Mouse (Mus musculus): Measurements from ENCODE around the gene Ptprn2. TPM values are rescaled to one million over a fixed set of nuclear protein-coding genes. Genes with fewer than 3 reads are reported as not detected.

The Ptprn2 gene
- total RNA-seq, 2 experiments from 2014 or later: not detected

DNA sequence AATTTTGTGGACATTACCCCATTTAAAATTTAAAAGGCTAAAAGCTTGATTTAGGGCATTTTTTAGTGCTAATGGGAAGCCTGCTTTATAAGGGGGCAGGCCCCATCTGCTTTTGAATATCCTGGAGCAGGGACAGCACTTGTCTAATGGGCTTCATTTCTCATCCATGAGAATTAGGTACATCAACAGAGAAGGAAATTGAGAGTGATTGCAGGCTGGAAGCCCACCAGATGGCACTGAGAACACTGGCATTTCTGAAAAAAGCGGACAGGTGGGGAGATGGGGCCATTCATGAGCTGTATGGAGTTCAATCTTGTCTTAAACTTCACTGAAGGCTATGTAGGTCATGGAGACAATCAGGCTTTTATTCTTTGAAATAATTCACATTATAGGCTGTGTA, 267.3 kb downstream of the Ptprn2 start:
- intact Hi-C loops (cut with DNase I; ENCODE audit: low total_unique reads): no loop called here
- no peak for DNase-seq

DNA sequence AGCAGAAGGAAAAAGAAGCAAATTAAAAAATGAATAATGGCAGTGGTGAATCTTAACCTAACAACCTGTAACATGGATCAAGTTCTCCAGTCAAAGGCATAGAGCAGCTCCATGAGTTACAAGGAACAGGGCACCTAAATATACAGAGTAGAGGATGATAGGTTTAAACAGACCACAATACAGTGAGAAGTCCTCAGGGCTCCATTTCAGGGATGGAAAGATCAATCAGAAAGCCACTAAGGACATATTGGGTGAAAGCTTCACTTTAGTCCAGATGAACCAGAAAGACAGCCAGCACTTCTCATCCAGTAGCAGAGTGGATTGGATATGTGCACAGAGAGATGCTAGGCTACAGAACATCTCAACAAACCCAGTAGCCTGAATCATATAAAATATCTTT, 278.4 kb downstream of the Ptprn2 start:
- intact Hi-C loops (cut with DNase I; ENCODE audit: low total_unique reads): no loop called here

DNA sequence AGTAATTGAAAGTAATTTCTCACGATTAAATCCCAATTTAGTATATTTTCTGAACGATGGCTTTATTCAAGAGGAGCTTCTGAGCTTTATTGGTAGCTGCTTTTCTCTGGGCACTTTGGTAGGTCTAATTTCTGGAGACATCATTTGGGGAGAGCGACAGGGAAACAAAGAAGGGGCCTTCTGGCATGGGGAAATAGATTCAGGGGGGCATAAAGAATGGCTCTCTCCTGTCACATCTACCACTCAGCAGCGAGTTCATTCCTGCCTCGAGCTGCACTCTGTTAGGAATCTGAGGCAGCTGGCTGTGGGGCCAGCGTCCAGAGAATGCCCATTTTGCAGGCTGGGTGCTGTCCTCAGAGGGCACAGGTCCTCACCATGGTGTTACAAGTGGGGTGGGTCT, 285.4 kb downstream of the Ptprn2 start:
- DNase-seq: no peak
- intact Hi-C loops (cut with DNase I; ENCODE audit: low total_unique reads): no loop called here

More for the DNA sequence above, 278.4 kb downstream of the Ptprn2 start:
- no peak for DNase-seq

DNA sequence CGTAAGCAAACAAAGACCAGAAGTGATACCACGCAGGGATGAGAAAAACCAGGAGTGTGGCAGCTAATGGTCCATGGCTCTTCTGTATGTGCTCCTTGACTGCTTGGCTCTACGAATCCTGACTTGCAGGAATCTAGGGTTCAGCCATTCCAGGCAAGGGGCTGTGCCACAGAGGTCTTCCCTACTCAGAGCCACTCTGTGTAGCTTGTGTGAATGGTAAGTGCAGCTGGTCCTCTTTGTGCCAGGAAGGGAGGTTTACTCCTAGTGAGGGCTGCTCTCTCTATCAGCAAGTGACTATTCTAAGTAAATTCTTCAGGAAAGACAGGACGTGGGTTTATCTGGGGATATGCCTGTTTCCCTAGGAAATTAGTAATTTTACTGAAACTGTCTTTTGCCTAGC, 286.0 kb downstream of the Ptprn2 start:
- intact Hi-C loops (cut with DNase I; ENCODE audit: low total_unique reads): no loop called here

DNA sequence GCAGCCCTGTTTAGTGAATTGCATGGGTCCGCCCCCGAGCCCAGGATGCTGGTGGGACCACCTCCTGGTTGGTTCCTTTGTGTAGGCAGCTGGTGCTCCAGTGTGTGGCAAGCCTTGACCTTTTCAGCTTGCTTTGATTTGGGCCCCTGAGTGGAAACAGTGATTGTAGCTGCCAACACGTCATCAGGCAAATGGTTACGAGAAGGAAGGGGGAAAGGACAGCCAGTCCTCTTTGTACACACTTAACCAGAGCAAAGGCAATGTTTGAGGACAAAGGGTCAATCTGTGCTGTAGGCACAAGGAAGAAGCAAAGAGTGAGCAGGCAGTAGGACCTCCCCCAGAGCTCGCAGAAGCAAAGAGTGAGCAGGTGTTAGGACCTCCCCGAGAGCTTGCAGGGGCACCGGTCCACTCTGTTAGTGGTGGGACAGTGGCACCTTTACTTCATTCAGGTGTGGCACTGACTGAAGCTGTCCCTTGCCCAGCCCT, 286.6 kb downstream of the Ptprn2 start:
- DNase-seq: no peak
- intact Hi-C loops (cut with DNase I; ENCODE audit: low total_unique reads): no loop called here

More for the DNA sequence above, 286.0 kb downstream of the Ptprn2 start:
- DNase-seq: no peak

DNA sequence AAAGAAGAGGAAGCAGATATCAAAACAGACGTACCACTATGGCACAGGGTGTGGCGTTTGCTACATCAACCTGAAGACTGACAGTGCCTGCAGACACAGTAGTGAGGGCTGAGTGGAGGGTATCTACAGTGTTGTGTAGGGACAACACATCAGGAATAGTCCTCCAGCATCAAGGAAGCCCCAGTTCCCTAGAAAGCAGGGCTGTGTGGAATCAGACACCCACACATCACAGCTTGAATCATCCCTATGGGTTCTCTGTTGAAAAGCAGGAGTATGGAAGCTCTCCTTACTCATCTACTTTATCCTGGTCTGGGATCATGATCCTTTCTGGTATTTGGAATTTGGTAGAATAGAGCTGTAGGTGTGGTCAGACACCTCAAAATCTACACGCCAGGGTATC, 287.8 kb downstream of the Ptprn2 start:
- no peak for DNase-seq
- intact Hi-C loops (cut with DNase I; ENCODE audit: low total_unique reads): no loop called here

DNA sequence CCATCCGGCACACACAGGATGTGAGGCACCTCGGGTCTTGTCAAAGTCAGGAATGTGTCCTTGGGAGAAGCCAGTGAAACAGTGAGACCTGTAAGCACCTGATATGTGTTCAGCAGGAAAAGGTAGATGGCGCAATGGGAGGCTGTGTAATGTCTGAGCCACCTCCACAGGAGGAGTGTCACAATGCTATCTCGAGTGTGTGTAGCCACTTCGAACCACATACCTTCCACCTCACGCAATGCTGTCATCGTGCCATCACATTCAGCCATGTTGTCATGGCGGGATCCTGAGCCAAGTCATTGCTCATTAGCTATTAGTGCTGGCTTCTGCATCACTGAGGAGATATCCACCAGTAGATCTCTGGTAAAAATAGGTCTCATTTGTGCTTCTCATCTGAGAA, 290.9 kb downstream of the Ptprn2 start:
- intact Hi-C loops (cut with DNase I; ENCODE audit: low total_unique reads): no loop called here
- no peak for DNase-seq

DNA sequence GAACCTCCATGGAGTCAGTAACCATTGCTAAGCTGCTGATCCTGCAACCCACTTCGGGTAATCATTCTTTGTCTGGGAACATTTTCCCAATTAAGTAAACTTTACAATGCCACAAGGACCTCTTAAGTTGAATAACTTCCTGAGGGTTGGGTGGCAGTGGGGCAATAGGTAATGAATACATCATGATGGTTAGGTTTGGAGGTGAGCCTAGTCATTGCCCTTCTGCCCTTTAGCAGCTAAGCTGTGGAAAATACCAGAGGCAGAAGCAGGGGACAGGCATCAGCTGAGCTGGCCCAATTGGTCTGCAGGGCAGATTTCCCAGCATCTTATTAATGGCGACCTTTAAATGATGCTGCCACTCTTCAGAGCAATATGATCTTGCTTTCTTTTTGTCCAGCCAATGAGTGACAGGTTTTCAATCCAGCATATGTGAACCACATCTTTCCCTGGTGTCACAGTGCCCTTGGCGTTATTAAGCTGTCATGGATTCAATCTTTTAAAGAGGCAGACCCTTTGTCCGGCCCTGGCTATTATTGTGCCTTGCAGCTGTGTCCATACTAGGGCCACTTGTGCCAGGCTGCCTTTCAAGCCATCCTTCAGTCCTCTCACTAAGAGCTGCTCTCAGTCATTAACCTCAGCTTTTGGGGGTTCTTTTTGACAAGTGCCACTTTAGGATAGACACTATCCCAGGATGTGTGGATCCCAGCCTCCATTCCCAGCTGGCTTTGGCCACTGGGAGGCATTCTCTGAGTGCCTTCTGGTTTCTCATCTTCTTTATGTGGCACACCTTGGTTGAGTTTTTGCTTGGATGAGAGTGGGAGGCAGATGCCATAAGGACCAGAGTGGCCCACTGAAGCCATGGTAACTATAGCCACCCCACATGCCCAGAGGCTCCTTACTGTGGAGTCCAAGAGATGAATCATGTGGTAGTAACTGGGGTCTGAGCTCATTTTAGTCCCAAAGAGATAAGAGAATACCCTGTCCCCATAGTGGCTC, 292.9 kb downstream of the Ptprn2 start:
- intact Hi-C loops (cut with DNase I; ENCODE audit: low total_unique reads): no loop called here
- no peak for DNase-seq

DNA sequence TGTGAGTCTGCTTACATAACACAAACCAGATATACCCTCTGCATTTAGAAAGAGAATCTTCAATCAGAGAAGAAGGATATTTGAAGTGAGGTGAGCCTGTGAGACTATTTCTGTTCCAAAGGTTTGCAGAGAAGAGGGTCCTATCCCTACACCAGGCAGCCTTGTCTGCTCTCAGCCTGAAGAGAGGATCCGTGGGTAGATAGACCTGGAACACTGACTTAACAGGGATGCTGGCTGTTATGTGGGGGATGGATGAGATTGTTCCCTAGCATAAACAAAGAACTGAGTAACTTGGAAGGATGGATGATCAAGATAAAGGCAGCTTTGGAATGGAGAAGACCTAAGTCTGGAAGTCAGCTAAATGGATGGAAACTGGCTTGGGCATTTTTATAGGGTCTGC, 294.9 kb downstream of the Ptprn2 start:
- intact Hi-C loops (cut with DNase I; ENCODE audit: low total_unique reads): no loop called here

DNA sequence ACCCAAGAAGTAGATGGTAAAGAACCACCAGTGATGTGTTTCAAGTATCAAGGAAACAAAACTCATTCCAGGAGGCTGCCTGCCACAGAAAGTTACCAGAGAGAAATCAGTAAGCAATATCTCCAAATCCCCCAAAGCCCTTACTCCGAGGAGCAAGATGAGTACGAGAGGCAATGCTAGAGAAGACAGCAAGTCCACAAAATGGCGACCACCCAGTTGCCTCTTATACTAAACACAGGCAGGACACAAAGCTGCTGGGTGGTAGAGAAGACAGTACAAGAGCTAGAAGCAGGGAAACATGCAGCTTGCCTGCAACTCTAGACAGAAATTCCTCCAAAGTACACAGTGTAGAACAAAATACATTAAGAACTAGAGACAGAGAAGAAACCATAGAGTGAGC, 300.2 kb downstream of the Ptprn2 start:
- intact Hi-C loops (cut with DNase I; ENCODE audit: low total_unique reads): no loop called here
- DNase-seq: no peak

More for the DNA sequence above, 294.9 kb downstream of the Ptprn2 start:
- DNase-seq: no peak

DNA sequence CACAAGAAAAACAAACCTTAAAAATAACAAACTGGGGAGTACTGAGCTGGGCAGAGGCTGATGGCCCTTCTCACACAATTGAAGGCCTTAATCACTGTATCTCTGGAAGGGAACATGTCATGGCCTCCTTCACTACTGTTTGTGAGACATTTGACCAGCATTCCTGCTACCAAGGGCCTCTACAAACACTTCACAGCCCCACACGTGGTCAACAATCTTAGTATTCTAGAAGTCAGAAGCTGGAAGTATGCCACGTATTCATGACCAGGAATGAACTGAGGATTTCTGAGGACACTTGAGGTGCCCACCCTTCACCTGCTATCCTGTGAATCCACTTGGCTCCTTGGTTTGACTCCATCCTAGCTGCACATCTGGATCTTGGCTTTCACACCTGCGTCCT, 302.8 kb downstream of the Ptprn2 start:
- DNase-seq: no peak
- intact Hi-C loops (cut with DNase I; ENCODE audit: low total_unique reads): no loop called here

DNA sequence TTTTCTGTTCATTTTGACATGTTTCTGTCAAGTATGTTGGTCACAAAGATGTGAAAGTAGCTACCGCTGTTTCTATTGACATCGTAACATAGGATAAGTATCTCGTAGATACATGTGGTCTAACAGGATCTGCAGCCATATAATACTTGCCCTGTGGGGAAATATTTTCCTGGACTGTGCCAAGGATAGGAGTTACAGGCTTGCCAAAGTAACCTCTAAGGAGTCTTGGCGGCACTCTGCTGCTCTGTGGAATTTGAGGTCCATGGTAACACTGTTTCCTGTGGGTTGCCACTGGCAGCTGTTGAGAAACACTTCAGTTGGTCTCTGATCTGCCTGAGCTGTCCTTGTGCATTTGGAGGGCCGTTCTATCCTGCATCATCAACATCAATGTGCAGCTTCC, 317.8 kb downstream of the Ptprn2 start:
- intact Hi-C loops (cut with DNase I; ENCODE audit: low total_unique reads): no loop called here

DNA sequence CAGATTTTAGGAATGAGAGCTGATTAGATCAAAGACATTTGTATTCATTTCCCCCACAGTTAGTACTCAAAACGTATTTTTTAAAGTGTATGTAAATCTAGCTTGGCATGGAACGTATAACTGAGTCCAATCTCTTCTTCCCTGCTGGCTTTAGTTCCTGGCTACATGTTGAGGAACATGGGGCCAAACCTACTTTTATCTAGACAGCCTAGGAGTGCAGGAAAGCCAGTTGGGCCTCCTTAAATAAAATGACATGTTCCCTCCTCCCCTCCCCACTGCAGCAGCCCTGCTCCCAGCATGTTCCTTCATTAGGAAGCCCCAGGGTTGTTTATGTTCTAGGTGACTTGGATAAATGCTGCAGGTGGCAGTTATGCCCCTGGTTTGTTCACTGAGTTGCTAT, 319.2 kb downstream of the Ptprn2 start:
- DNase-seq: no peak
- intact Hi-C loops (cut with DNase I; ENCODE audit: low total_unique reads): no loop called here

More for the DNA sequence above, 317.8 kb downstream of the Ptprn2 start:
- no peak for DNase-seq

DNA sequence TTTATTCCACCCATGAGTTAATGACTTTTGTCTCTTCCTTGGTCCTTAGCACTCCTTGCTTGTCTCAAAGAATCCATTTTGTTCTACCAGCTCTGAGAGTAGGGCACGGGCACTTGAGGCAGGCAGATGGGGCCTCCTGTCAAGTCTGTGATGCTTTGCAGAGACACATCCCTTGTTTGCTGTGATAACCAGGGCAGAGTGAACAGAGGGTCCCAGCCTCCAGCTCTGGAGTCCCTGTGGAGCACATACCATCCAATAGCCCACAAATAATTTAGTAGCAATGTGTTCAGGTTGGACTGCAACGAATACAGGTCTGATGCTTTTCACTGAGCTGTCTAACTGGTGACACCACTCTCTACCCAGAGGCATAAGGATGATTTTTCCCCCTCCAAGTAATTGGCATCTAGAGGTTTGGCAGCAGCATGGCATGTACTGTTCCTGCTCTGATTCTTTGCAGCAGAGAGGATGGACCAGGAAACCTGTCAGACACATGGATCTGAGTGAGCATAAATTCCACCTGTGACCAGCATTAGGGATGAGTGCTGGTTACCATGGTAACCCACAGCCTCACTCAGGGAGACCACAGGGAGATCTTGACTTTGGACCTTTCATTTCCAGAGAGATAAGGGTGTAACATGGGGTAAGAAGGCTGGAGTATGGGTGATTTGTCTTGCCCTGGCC, 319.7 kb downstream of the Ptprn2 start:
- no peak for DNase-seq
- intact Hi-C loops (cut with DNase I; ENCODE audit: low total_unique reads): no loop called here

DNA sequence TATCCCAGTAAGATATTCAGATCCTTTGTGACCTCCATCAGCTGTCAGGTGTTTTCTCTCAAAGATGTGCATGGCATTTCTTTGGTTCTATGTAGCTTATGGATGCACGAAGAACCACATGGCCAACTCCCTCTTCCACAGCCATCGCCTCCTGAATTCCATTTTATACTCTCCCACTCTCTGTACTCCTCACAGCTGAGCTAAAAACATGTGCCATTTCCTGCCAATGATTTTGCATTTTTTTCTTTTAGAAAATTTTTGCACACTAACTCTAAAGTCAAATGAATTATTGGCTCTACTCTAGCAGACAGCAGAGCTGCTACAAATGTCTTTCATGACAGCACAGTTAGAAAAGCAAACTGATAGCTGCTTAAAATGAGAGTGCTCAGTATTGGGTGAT, 320.6 kb downstream of the Ptprn2 start:
- DNase-seq: no peak
- intact Hi-C loops (cut with DNase I; ENCODE audit: low total_unique reads): no loop called here

DNA sequence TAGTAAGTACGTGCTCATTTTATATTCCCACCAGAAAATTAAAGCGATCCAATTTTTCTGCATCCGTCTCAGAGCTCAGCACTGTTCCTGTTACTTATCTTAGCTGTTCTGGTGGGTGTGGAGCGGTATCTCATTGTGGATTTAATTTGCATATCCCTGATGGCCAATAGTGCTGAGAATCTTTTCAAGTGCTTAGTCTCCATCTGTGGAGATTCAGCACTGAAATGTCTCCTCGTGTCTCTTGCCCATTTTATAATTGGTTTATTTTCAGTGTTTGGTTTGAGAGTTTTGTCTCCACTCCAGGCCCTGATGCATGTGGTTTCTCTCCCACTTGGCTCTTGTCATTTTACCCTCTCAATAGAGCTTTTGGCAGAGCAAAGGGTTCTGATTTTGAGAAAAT, 327.5 kb downstream of the Ptprn2 start:
- no peak for DNase-seq
- intact Hi-C loops (cut with DNase I; ENCODE audit: low total_unique reads): no loop called here

DNA sequence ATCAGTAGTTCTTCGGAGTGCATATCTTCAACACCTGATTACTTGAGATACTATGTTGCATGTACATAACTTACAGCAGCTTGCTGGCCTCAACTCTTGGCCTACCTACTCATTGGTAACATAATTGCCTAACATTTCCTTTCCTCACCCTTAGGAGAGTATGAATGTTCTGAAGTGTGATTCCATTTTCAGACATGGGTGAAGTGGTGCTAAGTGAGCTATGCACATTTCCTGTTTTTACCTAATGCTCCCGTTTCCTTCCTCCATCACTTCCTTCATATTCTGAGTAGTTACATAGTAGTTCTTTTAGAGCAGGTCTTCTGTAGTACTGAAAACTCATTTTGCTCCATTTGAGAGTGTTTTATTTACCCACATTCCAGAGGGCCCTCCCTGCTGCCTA, 334.3 kb downstream of the Ptprn2 start:
- intact Hi-C loops (cut with DNase I; ENCODE audit: low total_unique reads): no loop called here
- DNase-seq: no peak

DNA sequence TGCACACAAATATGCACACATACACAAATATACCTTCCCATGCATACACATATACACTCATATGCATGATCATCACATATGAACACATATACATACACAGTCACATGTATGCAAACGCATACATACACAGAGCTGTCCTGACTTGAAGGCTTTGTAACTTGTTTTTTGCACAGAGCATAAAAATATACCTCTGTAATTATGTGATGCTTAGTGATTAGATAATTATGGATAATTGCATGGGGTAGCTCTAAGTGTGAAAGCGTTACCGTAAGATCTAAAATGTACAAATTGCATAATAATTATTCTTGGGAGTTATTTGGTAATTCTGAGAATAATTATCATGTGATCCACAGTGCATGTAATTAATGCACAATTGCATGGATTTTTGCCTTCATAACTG, 337.8 kb downstream of the Ptprn2 start:
- DNase-seq: no peak
- intact Hi-C loops (cut with DNase I; ENCODE audit: low total_unique reads): no loop called here

DNA sequence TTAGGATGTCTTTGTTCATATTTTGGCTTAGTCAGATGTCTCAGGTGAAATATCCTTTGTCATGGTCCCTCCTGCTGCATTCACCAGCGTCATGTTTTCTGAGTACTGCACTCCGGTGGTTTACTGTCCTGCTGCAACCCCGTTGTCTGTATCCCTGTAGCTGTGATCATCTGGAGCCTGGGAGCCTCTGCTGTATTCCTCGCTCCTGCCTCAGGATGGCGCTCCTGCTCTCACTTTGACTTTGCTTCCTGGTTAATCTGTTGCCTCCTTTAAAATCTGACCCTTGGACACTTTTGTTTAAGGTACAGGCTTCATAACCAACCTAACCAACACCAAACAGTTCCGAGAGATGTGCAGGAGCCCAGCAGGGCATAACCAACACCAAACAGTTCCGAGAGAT, 342.2 kb downstream of the Ptprn2 start:
- intact Hi-C loops (cut with DNase I; ENCODE audit: low total_unique reads): no loop called here
- DNase-seq: no peak

DNA sequence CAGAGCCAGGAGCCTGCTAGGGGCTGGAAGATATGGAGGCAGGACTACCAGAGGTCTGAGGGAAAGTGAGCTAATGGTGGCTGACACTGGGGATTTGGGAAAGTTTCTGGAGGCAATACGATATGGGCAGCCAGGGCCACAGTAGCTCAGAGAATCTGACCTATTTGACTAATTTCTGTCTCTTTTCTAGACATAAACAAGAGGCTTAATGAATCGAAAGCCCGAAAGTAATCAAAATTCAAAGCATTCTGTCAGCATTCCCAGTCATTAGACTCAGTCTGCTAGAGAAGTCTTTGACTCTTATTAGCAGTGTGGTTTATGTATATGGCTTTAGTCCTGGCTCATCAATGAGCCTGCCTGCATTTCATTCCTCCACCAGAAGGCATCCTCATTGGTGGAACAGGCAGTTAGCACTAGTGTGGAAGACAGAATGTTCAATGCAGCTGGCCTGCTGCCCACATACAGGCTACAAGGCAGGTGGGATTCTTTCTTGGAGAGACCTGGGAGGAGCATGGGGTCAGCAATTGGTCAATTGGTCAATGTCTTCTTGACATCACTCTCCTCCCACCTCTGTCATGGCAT, 353.2 kb downstream of the Ptprn2 start:
- no peak for DNase-seq
- intact Hi-C loops (cut with DNase I; ENCODE audit: low total_unique reads): no loop called here

Measured in gastrocnemius, postnatal 14 days (tissue).